Mouse (Mus musculus) adrenal gland, postnatal 0 days (tissue): ENCODE data around the gene Trnau1ap. TPM values are rescaled to one million over a fixed set of nuclear protein-coding genes. Genes with fewer than 3 reads are reported as not detected.

Source experiments
- polyA plus RNA-seq: library from polyadenylated mRNA; unstranded; fragments of >200 nt; fragmentation: Nextera tagmentation; extraction: Ambion mirVana; gene quantifications from 2 replicates; pipeline ENCODE4 v1.2.1, GENCODE M21; 2015

The Trnau1ap gene
- polyA plus RNA-seq = 95.5 and 127 TPM in 2 replicates

DNA sequence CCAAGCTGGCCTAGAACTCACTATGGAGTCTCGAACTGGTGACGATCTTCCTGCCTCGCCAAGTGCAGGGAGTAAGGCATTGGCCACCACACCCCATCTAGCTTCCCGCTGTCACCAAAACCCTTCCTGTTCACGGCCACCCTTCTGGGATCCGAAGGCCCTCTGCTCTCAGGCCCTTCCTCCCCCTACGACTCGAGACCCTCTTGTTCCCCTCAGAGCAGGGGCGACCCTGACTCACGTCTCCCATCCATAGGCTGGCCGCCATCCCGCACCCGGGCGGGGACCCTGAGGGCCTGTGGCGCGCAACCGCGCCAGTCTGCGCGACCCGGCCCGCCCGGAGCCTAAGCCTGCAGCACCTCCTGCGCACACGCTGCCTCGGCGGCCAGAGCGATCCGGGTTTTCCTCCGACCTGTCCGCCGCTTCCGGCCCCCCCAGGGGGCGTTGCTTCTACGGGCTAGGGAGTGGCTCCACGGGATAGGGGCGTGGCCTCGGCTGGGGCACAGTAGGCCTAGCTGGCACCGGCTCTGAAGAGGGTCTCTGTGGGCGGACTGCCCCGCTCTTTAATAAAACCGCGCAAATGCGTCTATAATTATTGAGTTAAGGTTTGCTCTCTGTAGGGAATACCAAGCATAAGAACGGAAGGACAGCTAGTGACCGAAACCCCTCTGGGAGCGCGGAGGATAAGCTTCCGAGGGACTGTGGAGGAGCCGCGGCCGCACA is at the start of gene Trnau1ap:
Trnau1ap (minus strand) TSS at position 424 of the 720 bp plus-strand sequence.

DNA sequence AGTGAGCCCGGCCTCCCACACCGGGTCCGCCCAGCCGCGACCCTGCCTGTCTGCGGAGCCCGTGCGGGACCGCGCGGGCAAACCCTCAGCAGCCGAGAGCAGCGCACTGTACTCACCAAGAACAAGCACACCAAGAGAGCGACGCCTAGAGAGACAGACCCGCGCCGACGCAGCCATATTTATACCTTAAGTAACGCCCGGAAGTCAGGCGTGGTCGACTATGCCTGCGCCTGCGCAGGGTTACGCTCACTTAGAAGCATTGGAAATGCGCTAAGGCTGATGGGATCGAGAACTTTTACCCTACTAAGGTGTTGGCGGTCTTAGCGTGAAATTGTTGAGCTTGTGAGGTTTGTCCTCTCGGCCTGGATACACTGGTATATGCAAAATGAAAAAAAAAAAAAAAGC is 24.1 kb upstream of the Trnau1ap start, which contains the start of gene Rcc1:
Rcc1 (minus strand) TSS at position 125 of the 405 bp plus-strand sequence.

DNA sequence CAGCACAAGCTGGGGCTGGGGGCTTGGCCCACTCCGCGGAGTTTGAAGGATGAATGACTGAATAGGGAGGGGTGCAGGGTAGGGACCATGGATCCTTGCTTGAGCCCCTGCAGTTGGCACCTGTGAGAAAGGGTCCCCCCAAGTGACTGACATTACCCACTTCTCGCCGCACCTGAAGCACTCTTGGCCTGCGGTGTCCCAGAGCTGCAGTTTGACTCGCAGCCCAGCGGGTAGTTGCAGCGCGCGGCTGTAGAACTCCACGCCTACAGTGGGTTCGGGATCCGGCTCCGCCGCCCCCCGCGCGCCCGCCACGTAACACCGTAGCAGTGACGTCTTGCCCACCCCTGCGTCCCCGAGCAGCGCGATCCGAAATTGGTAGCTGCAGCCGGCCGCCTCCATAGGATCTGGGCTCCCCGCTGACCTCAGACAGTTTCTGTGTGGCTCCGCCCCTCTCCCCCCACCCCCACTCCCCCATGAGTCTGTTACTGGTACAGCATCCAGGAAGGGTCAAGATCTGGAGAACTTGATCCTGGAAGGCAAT is 26.3 kb downstream of the Trnau1ap start, which contains the start of gene Rab42:
Rab42 (minus strand) TSS at position 447 of the 541 bp plus-strand sequence.

DNA sequence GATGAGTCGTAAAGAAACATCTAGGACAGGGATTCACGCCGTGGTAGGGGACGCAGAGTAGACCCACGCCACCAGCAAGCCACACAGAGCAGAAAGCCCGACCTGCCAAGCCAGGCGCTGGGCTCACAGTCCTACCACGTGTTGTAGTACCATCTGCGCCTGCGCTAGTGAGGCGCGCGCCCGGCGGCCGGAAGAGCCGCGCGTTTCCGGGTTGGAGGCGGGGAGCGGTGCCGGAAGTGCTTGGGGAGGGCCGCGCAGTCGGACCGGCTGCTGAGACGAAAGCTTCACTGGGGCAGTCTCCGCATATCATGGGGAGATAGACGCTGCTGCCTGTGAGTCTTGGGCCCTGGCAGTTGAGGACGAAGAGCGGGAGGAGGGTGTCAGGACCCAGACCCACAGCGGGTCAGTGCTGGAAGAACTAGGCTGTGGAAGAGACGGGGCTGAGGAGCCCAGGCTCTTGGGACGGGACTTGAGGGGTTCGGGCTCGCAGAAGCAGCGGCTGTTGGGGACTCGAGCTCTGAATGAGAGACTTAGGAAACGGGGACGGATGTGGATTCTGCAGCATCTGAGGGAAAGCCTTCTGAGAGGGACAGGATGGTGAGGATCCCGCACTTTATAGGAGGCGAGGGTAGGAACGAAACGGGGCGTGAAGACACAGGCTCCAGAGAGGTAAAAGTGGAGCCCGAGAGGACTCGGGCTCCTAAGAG is 55.0 kb downstream of the Trnau1ap start, which contains the start of gene Taf12:
Taf12 (plus strand) TSS at position 220 of the 707 bp plus-strand sequence.

Other genes starting within 250 kb of the Trnau1ap start
- 0.14 TPM in 1 of 2 replicates, not detected in the other for gene Oprd1, start 185.1 kb downstream of the Trnau1ap start, polyA plus RNA-seq
- 42.7 and 56.0 TPM in 2 replicates for gene Ythdf2, start 117.2 kb downstream of the Trnau1ap start, polyA plus RNA-seq
- gene Gmeb1, start 67.9 kb downstream of the Trnau1ap start, polyA plus RNA-seq = 10.6 and 15.1 TPM in 2 replicates
- gene Taf12, start 55.2 kb downstream of the Trnau1ap start, polyA plus RNA-seq = 22.9 and 32.0 TPM in 2 replicates
- gene Rab42, start 26.2 kb downstream of the Trnau1ap start, polyA plus RNA-seq = 7.1 and 11.7 TPM in 2 replicates
- gene Rcc1, start 24.1 kb upstream of the Trnau1ap start, polyA plus RNA-seq = 17.6 and 21.6 TPM in 2 replicates
- gene Phactr4, start 93.0 kb upstream of the Trnau1ap start, polyA plus RNA-seq = 14.0 and 22.7 TPM in 2 replicates
- 8.4 and 15.9 TPM in 2 replicates for gene Med18, start 134.4 kb upstream of the Trnau1ap start, polyA plus RNA-seq
- 4.5 and 9.3 TPM in 2 replicates for gene Sesn2, start 181.0 kb upstream of the Trnau1ap start, polyA plus RNA-seq
- gene Atpif1, start 204.1 kb upstream of the Trnau1ap start, polyA plus RNA-seq = 1,952 and 2,960 TPM in 2 replicates
- 155 and 181 TPM in 2 replicates for gene Dnajc8, start 206.0 kb upstream of the Trnau1ap start, polyA plus RNA-seq
- gene Ptafr, start 234.5 kb upstream of the Trnau1ap start, polyA plus RNA-seq = 3.0 and 3.2 TPM in 2 replicates